Mouse (Mus musculus): ENCODE results near the gene Zfp105. TPM values are rescaled to one million over a fixed set of nuclear protein-coding genes. Genes with fewer than 3 reads are reported as not detected.
A peak's percentile ranks its signal among the peaks of the same experiment; 100 is the strongest.

The Zfp105 gene
- total RNA-seq (2021), result 1 to 10 TPM; 6.0 to 6.3 TPM
- long read RNA-seq, experiment 1, transcript Zfp105-201 (4 exons, 2,010 nt), result major isoform, 5 of 9 reads
- long read RNA-seq, experiment 1, partial matches to known transcripts, result 4 of 9 reads
- long read RNA-seq, experiment 1, other reads (novel, unspliced or antisense), result 0 of 9 reads
- long read RNA-seq, experiment 2, partial matches to known transcripts, result 0 of 3 reads
- long read RNA-seq, experiment 2, other reads (novel, unspliced or antisense), result 0 of 3 reads

DNA sequence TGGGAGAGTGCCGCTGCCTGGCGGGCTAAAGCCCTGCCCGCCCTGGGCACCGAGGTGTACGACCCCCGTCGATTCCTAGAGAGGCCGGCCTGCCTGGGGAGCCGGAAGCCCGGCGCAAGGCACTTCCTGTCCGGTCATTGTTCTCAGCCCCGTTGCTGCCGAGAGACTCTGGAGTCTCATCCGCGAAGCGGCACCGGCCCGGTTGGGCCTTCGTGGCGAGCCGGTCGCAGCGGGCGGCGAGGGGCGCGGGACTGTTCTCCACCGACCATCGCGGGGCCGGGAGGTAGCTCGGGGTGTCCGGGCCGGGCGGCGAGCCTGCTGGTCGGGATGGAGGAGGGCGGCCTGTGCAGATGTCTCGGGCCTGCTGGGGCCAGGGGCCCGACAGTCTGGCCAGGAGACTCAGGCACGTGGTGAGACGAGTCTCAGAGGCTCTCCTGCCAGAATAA lies at the start of gene Zfp105:
Gene Zfp105 (plus strand): TSS at position 137 of the 446 bp plus-strand sequence.
- intact Hi-C loops (cut with DNase I), result loop anchor here (5.0 kb wide), 1 partner anchor 56 kb away; the partner anchor contains the start of gene Zfp445
- peak; percentile 65 to 74 for DNase-seq (ENCODE audit: low spot score in 2 of 2)

DNA sequence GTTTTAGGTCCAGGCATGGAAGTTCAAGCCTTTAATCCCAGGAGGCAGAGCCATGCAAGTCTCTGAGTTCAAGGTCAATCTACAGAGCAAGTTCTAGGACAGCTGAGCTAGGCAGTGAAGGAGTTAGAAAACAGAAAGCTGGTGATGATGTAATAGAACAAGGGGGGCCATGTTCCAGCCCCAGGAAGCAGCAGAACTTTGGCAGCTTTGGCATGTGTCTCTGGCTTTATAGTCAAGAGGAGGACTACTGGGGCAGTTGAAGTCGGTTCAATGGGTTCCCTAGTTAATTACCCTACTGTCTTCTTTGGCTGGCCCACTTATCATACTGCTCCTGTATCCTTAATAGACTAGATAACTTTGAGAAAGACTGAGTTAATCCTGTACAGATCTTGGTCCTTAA lies 48.2 kb upstream of the Zfp105 start:
- no peak for DNase-seq (ENCODE audit: low spot score in 2 of 2)
- intact Hi-C loops (cut with DNase I), result no loop called here

DNA sequence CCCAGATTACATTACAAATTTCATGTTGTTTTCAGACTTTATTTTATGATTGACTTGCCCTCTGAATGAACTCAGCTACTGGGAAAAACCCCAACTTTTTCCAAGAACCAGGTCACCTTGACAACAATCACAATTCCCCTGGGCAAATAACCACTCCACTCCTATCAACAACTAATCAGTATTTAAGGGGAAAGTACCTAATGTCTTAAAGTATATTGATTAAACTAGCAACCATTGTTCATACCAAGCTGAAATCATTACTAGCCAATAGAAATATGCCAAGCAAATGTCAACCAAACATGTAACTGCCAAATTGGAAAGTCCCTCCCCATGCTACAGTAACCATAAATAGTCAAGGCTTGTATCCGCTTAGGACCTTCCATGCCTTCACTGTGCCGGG lies 47.7 kb upstream of the Zfp105 start:
- no peak for DNase-seq (ENCODE audit: low spot score in 2 of 2)
- intact Hi-C loops (cut with DNase I), result no loop called here

DNA sequence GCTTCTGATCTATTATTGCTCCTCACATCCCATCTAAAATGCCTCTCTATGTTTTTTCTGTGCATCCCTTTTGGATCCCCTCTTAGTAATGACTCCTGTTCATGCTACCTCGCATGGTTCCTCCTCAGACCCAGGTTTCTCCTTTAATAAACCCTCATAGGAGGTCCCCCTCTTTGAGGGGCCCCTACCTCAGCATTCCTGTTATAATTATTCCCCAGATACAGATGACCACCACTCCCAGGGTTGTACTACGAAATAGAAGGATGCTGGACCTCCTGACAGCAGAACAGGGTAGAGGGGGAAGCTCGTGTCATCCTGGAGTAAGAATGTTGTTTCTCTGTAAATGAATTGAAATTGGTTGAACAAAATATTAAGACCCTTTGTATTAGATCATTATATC lies 37.5 kb upstream of the Zfp105 start, which contains the start of gene Zkscan7:
Gene Zkscan7 (plus strand): TSS at position 301 of the 400 bp plus-strand sequence.
- intact Hi-C loops (cut with DNase I), result no loop called here
- DNase-seq (ENCODE audit: low spot score in 2 of 2), result no peak

DNA sequence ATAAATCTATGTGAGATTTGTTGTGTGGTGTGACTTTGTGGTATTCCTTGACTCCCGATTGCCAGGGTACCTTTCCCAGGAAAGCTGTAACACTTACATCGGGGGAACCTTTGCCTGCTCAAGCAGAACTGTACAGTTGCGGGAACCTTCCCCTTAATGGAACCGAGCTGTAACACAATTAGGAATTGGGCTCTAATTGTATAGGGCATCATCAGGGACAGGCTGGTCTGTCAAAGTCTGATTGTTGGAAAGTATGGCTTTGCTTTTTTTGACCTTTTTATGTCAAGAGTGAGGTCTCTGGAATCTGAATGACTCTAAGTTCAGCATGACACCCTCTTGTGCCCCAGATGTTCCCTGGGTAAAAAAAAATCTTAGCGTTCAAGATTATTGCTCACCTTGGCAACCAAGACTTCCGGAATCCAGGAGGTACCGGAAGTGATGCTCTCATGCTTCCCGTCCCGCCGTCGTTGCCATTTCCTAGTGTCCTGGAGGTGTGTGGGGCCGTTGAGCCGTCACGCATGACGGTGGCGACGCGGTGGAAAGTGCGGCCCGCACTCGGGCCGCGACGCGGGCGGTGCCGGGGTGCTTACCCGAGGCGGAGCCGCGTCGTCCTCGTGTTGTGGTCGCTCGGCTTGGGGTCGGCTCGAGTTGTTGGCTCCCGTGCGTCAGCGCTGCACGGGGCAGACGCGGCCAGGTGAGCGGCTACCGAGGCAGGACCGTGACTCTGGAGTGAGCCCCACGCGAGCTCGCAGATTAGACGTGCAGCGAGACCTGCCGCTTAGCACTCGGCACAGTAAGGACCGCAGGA lies 36.3 kb upstream of the Zfp105 start:
- intact Hi-C loops (cut with DNase I), result no loop called here
- DNase-seq (ENCODE audit: low spot score in 2 of 2), result peak; percentile 71 to 74

DNA sequence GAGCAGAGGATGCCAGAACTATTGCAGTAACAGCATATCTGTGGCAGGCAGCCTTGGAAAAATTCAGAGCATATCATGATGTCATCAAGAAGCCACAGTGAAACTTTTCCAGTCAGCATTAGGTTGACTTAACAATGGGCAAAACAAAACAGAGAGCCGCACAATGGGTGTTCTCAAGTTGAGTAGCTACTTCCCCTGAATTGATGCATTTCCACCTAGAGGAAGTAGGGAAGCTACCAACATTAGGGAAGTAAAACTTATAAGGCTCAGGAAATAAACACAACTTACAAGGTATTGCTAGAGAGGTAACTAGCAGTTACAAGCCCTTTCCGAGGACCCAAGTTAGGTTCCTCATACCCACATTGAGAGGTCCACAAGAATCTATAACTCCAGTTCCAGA lies 21.8 kb upstream of the Zfp105 start:
- DNase-seq (ENCODE audit: low spot score in 2 of 2), result no peak
- intact Hi-C loops (cut with DNase I), result no loop called here

DNA sequence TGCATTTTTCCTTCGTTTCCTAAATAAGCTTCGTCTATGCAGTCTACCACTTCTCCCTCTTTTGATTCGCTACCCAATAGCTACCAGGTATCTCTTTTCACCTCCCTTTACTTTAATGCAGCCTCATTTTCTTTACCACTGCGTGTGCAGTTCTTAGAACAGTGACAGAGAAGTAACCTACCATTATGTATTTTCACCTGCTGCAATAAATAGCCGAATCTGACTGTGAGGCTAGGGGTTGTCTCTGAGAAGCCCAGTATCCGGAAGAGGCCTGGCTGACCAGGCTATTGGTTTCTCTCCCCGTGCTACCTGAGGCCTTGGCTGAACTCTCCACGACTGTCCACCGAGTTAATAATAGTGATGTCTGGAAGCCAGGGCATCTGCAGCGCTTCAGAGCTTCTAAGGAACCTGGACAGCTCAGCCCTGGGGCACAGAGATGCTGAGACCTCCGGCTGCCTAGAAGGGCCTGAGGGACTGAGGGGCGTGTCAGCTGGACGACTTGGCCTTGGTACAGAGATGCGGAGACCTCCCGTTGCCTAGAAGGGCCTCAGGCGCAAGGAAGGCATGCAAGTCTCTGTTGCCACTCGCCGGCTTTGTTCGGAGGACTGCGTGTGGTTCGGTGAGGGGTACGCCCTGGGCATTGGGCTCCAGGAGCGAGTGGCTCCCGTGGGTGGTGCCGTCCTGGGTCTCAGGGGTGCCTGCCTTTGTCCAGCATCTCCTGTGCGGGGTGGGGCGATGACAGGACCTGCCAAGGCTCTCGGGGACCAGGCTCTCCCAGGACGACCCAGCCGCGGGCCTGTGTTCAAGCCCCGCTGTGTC lies 19.9 kb upstream of the Zfp105 start:
- peak; percentile 46 to 67 for DNase-seq (ENCODE audit: low spot score in 2 of 2)
- intact Hi-C loops (cut with DNase I), result no loop called here

DNA sequence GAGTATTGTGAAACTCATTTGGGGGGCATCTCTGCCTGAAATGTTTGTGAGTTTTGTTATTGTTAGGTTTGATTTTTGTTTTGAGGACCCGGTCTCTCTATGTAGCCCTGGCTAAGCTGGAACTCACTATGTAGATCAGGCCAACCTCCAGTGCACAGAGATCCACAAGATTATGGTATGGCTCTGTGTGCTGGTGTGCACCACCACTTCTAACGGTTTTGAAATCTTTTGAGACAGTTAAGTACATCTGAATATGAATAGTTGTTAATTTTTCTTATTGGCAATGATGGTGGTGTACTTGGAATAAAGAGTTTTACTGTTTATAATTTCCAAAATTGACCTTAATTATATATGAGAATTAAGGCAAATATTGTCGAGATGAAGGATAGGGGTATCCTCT lies 436 bp upstream of the Zfp105 start:
- no peak for DNase-seq (ENCODE audit: low spot score in 2 of 2)
- intact Hi-C loops (cut with DNase I), result loop anchor here (5.0 kb wide), 1 partner anchor 55 kb away; the partner anchor contains the start of gene Zfp445

DNA sequence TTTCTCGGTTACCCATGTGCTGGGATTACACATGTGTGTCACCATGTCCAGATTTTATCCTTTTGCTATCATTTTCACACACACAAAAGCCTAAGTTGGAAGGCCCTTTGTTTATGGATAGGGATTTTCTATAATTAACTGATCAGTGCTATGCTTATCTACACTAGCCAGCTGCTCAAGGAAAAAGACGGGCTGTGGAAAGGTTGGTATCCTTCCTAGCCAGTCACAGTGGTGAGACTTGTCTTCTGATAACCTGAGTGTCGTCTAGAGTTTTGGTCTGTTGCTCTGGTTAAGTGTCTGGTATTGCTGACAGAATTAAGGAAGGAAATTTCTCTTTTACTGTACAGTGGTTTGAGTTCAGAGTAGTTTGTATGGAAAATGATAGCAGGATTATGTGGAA lies 6.0 kb downstream of the Zfp105 start:
- no peak for DNase-seq (ENCODE audit: low spot score in 2 of 2)

DNA sequence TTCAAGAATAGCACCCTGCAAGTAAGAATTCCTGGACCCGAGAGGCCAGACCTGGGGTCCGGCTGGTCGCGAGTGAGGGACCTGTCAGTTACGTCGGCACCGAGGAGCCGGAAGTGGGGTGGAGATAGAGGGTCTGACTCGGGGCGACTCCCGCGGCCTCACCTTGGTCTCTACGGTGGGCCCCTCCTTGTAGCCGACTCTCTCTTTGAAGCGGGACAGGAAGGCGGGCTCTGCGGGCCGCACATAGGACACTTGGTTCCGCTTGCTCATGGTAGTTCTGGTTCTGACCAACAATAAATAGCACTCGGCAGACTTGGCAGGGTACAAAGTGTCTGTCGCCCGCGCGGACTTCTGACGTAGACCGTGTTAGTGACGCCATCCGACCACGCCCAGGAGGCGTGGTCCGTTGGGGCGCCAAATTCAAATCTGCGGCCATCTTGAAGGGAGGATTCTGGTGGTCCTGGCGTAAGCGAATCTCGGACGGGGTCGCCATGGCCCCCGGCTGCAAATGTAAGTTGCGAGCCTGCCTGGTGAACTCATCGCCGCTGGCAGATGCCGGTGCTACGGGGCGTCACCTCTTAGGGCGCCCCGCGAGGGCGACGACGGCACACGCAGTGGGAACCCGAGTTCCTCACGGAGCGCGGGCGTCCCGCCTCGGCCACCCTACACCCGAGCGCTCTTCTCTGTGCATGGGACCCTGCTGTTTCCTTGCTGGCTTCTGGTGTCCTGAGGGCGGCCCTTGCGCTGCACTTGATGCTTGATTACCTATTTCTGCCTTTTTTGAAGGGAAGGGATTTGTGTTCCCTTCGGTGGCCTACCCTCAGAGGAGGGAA lies 28.0 kb downstream of the Zfp105 start, which contains the start of the genes 1110059G10Rik and Kif15:
Gene 1110059G10Rik (minus strand): TSS at position 358 of the 833 bp plus-strand sequence.
Gene Kif15 (plus strand): TSS at position 404 of the 833 bp plus-strand sequence.
- peak; percentile 95 to 96 for DNase-seq (ENCODE audit: low spot score in 2 of 2)
- intact Hi-C loops (cut with DNase I), result no loop called here

More for the DNA sequence above, 6.0 kb downstream of the Zfp105 start:
- intact Hi-C loops (cut with DNase I), result no loop called here

Other genes with a start within 250 kb of the Zfp105 start
- not detected for gene Topaz1, start 175.7 kb upstream of the Zfp105 start, total RNA-seq (2021)
- 10 to 100 TPM; 15.1 to 15.2 TPM for gene Tcaim, start 117.5 kb upstream of the Zfp105 start, total RNA-seq (2021)
- gene Gm35549, start 79.0 kb upstream of the Zfp105 start, total RNA-seq (2021), result not detected
- gene Zfp445, start 57.1 kb upstream of the Zfp105 start, total RNA-seq (2021), result 100 to 1,000 TPM; 150 to 160 TPM
- 1 to 10 TPM; 4.8 to 5.6 TPM for gene Zkscan7, start 37.4 kb upstream of the Zfp105 start, total RNA-seq (2021)
- 10 to 100 TPM; 22.4 TPM for gene 1110059G10Rik, start 27.9 kb downstream of the Zfp105 start, total RNA-seq (2021)
- 1 to 10 TPM; 2.4 to 2.6 TPM for gene Kif15, start 28.0 kb downstream of the Zfp105 start, total RNA-seq (2021)
- 10 to 100 TPM; 33.3 to 33.9 TPM for gene Tmem42, start 98.3 kb downstream of the Zfp105 start, total RNA-seq (2021)
- gene Tgm4, start 111.7 kb downstream of the Zfp105 start, total RNA-seq (2021), result 1 to 10 TPM; 1.2 to 1.7 TPM
- 10 to 100 TPM; 70.4 to 73.6 TPM for gene Zdhhc3, start 190.1 kb downstream of the Zfp105 start, total RNA-seq (2021)
- 10 to 100 TPM; 37.6 to 39.1 TPM for gene Exosc7, start 190.1 kb downstream of the Zfp105 start, total RNA-seq (2021)
- 1 to 10 TPM; 5.2 to 5.4 TPM for gene Clec3b, start 227.9 kb downstream of the Zfp105 start, total RNA-seq (2021)